Mouse (Mus musculus) right cerebral cortex, adult 18-20 months (tissue): ENCODE measurements around the gene Hmox2.
A peak's percentile ranks its signal among the peaks of the same experiment; 100 is the strongest.
"Not testable (repeated sequence)": the region's sequence is repeated elsewhere in the genome, so short reads cannot be mapped to it uniquely, and the experiment has no call there.

ENCODE experiments used
- DNase-seq: peaks from one replicate; pipeline ENCODE4 v3.0.0; 2022; ENCODE audit warnings: mixed read lengths

Gene Hmox2

GRCm38 (mm10) chr16:4726528-4727128 is 467 bp downstream of the Hmox2 start:
- DNase-seq = peak; percentile 24

- DNase-seq = no peak
Observed at GRCm38 (mm10) chr16:4727526-4727925, 1.4 kb downstream of the Hmox2 start.

- DNase-seq = no peak
Observed at GRCm38 (mm10) chr16:4727963-4728362, 1.8 kb downstream of the Hmox2 start.

- DNase-seq = no peak
Observed at GRCm38 (mm10) chr16:4730776-4731358, 4.7 kb downstream of the Hmox2 start.

- DNase-seq = no peak
Observed at GRCm38 (mm10) chr16:4736262-4736661, 10.1 kb downstream of the Hmox2 start.

- no peak for DNase-seq
Observed at GRCm38 (mm10) chr16:4739994-4740393, 13.8 kb downstream of the Hmox2 start.

GRCm38 (mm10) chr16:4742186-4742585 is 16.0 kb downstream of the Hmox2 start:
- DNase-seq = no peak

- DNase-seq = no peak
Observed at GRCm38 (mm10) chr16:4752155-4752554, 26.0 kb downstream of the Hmox2 start.

GRCm38 (mm10) chr16:4754045-4754444 is 27.9 kb downstream of the Hmox2 start:
- DNase-seq = no peak

GRCm38 (mm10) chr16:4756660-4757335 is 30.6 kb downstream of the Hmox2 start:
- not testable (repeated sequence) for DNase-seq

GRCm38 (mm10) chr16:4762437-4762836 is 36.3 kb downstream of the Hmox2 start:
- DNase-seq = no peak

- DNase-seq = peak; percentile 62
Observed at GRCm38 (mm10) chr16:4763276-4763675, 37.1 kb downstream of the Hmox2 start.

- DNase-seq = no peak
Observed at GRCm38 (mm10) chr16:4765852-4766251, 39.7 kb downstream of the Hmox2 start.

- no peak for DNase-seq
Observed at GRCm38 (mm10) chr16:4767012-4767790, 41.0 kb downstream of the Hmox2 start.

GRCm38 (mm10) chr16:4768719-4769118 is 42.6 kb downstream of the Hmox2 start:
- DNase-seq = no peak

- no peak for DNase-seq
Observed at GRCm38 (mm10) chr16:4773289-4773970, 47.3 kb downstream of the Hmox2 start.

- DNase-seq = no peak
Observed at GRCm38 (mm10) chr16:4777171-4777904, 51.2 kb downstream of the Hmox2 start.

- DNase-seq = no peak
Observed at GRCm38 (mm10) chr16:4777905-4778609, 51.9 kb downstream of the Hmox2 start.

GRCm38 (mm10) chr16:4778940-4779339 is 52.8 kb downstream of the Hmox2 start:
- no peak for DNase-seq

GRCm38 (mm10) chr16:4781524-4782196 is 55.5 kb downstream of the Hmox2 start:
- peak; percentile 81 for DNase-seq

GRCm38 (mm10) chr16:4782515-4782914 is 56.4 kb downstream of the Hmox2 start:
- no peak for DNase-seq
